Mouse (Mus musculus): Measurements from ENCODE around the gene Olfr159.

GRCm38 (mm10) chr4:43745187-43745586 is 25.6 kb downstream of the Olfr159 start:
- TF ChIP-seq CTCF (IDR thresholded peaks at IDR 0.05; ENCODE audit: borderline replicate concordance, insufficient read depth, low read length): no peak
- no peak for TF ChIP-seq POLR2A (IDR thresholded peaks at IDR 0.05; ENCODE audit: low read depth, low read length)
